Mouse (Mus musculus) cortical plate, adult 2 months (tissue): Measurements from ENCODE around the gene Gpr37l1.

ENCODE experiments used
- CTCF ChIP-seq: fragments of 200-500 bp; IDR thresholded peaks from 2 replicates; pipeline ENCODE4 v1.5.1; 2011; ENCODE audit warnings: mild to moderate bottlenecking, control low read depth, low read length; ENCODE audit not compliant: insufficient read depth; ENCODE audit errors: extremely low read depth
- POLR2A ChIP-seq: fragments of 200-500 bp; IDR thresholded peaks from 2 replicates; pipeline ENCODE4 v1.6.1; 2011; ENCODE audit warnings: mild to moderate bottlenecking, low read length, control low read depth; ENCODE audit not compliant: insufficient read depth; ENCODE audit errors: extremely low read depth

DNA sequence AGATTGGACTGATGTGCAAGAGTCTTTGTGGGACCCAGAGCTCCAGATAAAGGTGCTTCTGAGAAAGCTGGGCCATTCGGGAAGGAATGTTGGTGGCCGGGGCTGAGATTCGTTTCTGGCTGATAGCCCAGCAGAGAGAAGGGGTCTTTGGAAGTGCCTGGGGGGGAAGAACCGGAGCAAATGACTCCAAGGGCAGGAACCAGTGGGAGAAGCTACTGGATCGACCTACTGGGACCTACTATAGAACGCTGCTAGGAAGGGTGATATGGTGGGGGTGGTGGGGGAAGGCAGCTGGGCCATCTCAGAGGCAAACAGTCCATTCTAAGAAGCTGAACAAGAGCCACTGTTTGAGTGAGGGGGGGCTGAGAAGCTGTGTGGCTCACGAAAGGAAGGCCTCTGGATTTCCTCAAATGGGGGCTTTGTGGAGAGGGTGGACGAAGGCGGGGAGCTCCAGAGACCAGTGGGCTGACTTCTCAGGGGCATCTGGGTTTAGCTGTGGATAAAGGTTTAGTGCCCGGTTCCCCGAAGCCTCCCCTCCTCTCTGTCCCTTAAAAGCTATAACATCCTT, 7.8 kb downstream of the Gpr37l1 start:
- TF ChIP-seq CTCF (no peak), POLR2A (no peak)
